Mouse (Mus musculus) layer of hippocampus, adult 2 months (tissue): ENCODE measurements around the gene Serpina1f. TPM values are rescaled to one million over a fixed set of nuclear protein-coding genes. Genes with fewer than 3 reads are reported as not detected.
A peak's percentile ranks its signal among the peaks of the same experiment; 100 is the strongest.
"Not testable (repeated sequence)": the region's sequence is repeated elsewhere in the genome, so short reads cannot be mapped to it uniquely, and the experiment has no call there.

Experiments
- DNase-seq, 2 experiments: peaks; one replicate each; pipeline ENCODE4 v3.0.0; 2022; ENCODE audit warnings: low spot score in 2 of 2
- H3K27ac ChIP-seq: fragments of 200-600 bp; 2 replicates; pipeline ENCODE4 v1.8.1; 2022
- H3K4me3 ChIP-seq: fragments of 200-600 bp; 2 replicates; pipeline ENCODE4 v1.8.1; 2022; ENCODE audit warnings: mild to moderate bottlenecking
- CTCF ChIP-seq: fragments of 200-600 bp; conservative IDR thresholded peaks from 2 replicates; pipeline ENCODE4 v1.8.1; 2022; ENCODE audit warnings: antibody characterized with exemption, mild to moderate bottlenecking, moderate library complexity
- total RNA-seq, 2 experiments: library from RNA; stranded (reverse); gene quantifications; 2 replicates each; pipeline ENCODE4 v1.2.3; 2021

The Serpina1f gene
- total RNA-seq, 2 experiments from 2014 or later, result not detected

DNA sequence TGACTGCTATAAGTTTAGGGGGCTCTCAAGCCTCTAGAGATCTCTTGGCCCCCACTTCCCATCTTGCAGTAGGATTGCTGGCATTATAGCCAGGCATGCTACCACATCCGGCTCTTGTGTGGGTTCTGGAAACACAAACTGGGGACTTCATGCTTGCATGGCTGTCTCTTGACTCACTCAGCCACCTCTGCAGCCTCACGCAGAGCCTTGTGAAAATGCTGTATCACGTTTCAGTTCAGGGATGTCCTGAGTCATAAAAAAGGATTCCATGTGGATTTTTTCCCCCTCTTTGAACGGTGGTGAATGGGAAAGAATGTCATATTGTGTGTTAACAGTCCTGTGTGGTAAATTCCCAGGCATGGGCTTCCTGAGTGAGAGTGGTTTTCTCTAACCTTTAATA is 11.6 kb downstream of the Serpina1f start:
- TF ChIP-seq CTCF, result no peak
- Histone ChIP-seq H3K4me3 (no peak overlapping the region), H3K27ac (no peak overlapping the region)
- DNase-seq, result no peak

GRCm38 (mm10) chr12:103681739-103682138 is 13.6 kb downstream of the Serpina1f start:
- TF ChIP-seq CTCF, result no peak
- Histone ChIP-seq H3K27ac (no peak overlapping the region), H3K4me3 (no peak overlapping the region)
- DNase-seq, result no peak

DNA sequence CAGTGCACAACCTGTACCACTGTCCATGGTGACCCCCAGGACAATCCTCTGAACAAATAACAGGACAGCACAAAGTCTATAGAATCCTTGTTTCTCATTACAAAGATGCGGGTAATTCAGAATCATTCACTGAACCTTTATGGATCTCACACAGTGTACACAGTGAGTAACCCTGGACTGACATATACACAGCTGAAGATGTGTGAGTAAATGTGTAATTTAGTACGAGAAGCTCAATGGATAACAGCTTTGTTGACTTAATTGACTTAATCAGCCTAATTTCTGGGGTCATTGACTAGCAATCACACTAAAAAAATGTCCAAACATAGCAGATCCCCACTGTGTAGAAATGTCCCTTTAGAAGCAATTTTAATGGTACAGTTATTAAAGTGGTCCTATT is 14.2 kb downstream of the Serpina1f start:
- TF ChIP-seq CTCF, result no peak
- H3K27ac ChIP-seq, result no peak overlapping the region
- H3K4me3 ChIP-seq, result no peak overlapping the region
- DNase-seq, result no peak

DNA sequence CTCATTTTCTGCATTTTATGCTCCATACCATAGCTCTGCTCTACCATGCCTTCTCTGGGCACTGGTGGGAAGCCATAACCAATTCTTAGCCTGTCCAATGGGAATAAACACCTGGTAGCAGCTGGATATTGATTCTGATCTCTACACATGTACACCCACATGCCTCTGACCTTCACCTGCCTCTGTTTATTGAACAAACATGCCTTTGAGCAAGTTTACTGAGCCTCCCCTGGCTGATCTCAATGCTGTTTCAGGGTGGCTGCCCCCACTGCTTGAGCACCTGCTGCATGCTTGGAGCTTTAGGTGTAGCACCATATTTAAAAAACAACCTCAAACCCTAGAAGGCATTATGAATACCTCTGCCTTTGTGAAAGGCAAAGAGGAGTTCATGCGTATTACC is 15.5 kb downstream of the Serpina1f start:
- not testable (repeated sequence) for H3K4me3 ChIP-seq, H3K27ac ChIP-seq, DNase-seq

DNA sequence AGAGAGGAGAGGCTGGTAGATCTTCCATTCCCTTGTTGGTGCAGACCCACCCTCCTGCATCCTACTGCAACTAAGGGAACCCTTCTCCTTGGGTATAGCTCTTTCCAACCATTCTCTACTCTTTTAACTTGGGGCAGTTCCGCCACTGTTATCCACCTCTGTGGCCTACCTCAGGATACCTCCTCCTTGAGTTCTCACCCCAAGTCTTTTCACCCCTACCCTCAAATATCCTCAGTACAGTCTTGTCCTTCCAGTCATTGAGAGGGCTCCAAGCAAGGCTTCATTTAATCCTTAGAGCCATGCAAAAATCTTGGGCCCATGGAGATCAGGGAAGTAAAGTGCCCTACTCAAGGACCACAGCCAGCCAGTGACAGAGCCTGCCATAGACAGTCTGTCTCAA is 19.3 kb downstream of the Serpina1f start, which contains the start of gene Serpina16:
Gene Serpina16, minus strand, starts transcription at position 101 of the 400 bp plus-strand sequence.
- H3K4me3 ChIP-seq, result no peak within 1 kb of the TSS
- no peak for TF ChIP-seq CTCF
- no peak for DNase-seq

GRCm38 (mm10) chr12:103673179-103673578 is 22.1 kb downstream of the Serpina1f start:
- TF ChIP-seq CTCF, result no peak
- Histone ChIP-seq H3K4me3 (no peak overlapping the region), H3K27ac (no peak overlapping the region)
- DNase-seq, result no peak

More for the DNA sequence above, 19.3 kb downstream of the Serpina1f start, which contains the start of gene Serpina16:
- H3K27ac ChIP-seq, result no peak within 1 kb of the TSS

- Histone ChIP-seq H3K27ac (no peak overlapping the region), H3K4me3 (no peak overlapping the region)
- no peak for DNase-seq
- TF ChIP-seq CTCF, result no peak
Observed at GRCm38 (mm10) chr12:103671483-103671882, 23.8 kb downstream of the Serpina1f start.

DNA sequence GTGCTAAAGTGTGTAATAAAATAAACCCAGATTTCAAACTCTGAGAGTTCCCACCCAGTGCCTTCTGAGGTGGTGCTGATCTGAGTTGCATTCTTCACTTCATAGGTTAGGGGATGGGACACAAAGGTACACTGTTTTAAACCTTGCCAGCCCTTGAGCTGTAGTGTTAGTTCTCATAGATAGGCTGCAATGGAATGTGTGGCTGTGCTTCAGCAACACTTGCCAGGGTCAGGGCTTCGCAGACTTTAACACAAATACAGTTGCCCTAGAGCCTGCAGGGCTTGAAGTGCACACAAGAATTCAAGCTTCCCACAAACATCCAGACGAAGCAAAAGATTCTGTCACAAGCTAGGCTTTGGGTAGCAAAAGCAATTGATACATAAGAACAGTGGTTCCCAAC is 24.4 kb downstream of the Serpina1f start:
- no peak for TF ChIP-seq CTCF
- H3K4me3 ChIP-seq, result no peak overlapping the region
- no peak for DNase-seq

GRCm38 (mm10) chr12:103670344-103670743 is 25.0 kb downstream of the Serpina1f start:
- peak; percentile 58 to 80 for DNase-seq
- H3K27ac ChIP-seq, result no peak overlapping the region
- H3K4me3 ChIP-seq, result no peak overlapping the region
- no peak for TF ChIP-seq CTCF

More for the DNA sequence above, 24.4 kb downstream of the Serpina1f start:
- no peak overlapping the region for H3K27ac ChIP-seq

GRCm38 (mm10) chr12:103665286-103665685 is 30.0 kb downstream of the Serpina1f start:
- no peak for DNase-seq
- Histone ChIP-seq H3K4me3 (no peak overlapping the region), H3K27ac (no peak overlapping the region)
- no peak for TF ChIP-seq CTCF

GRCm38 (mm10) chr12:103662053-103662452 is 33.3 kb downstream of the Serpina1f start:
- not testable (repeated sequence) for H3K4me3 ChIP-seq, H3K27ac ChIP-seq, DNase-seq

DNA sequence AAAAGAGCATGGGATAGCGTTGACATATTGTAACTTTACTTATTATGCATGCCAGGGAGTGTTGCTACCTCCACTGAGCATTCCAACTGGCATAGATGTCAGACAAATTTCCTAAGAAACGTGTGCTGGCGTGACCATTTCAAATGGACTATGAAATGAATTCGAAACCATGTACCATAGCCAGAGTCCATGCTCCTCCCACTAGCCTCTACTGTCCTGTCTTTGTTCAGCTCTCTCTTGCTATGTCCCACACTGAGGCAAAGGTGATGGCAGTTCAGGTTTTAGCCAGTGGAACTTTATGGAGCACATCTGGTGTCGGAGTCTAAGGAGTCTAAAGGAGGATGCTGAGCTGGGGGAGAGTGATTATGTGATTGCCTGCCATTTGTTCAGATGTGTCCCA is 35.3 kb downstream of the Serpina1f start:
- no peak overlapping the region for H3K4me3 ChIP-seq
- DNase-seq, result no peak
- H3K27ac ChIP-seq, result no peak overlapping the region
- TF ChIP-seq CTCF, result no peak

DNA sequence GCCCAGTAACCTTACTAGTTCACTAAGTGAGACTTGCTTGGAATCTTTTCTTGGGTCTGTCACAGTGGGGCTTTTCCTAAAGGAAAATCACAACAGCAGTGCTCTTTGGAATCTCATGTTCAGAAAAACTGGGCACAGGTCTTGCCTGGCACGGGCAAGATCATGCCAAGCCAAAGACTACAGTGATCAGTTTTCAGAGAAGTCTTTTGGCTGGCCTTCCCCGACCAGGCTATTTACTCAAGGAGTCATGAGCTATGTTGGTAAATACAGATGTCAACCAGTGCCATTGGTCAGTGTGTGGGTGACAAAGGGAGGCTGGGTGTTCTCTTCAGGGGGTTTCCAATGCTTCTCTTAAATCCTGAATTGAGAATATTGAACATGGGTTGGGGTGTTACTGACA is 36.2 kb downstream of the Serpina1f start:
- no peak overlapping the region for H3K27ac ChIP-seq
- DNase-seq, result no peak
- no peak overlapping the region for H3K4me3 ChIP-seq
- TF ChIP-seq CTCF, result no peak

DNA sequence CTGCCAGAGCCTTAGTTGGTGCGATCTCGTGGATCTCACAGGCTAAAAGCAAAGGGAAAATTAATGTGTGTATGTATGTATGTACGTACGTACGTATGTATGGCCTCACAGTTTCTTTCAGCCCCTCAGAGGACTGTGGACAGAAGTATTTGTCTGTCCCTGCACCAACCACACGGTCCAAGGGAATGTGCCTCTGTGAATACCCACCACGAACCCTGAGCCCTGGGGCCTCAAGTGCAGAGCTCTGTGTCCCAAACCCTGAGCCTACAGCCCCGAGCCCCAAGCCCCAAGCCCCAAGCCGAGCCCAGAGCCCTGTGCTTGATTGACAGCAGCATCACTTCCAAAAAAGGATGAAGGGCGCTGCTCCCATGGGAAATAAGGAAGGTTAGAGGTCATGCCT is 37.3 kb downstream of the Serpina1f start:
- DNase-seq, result no peak
- no peak overlapping the region for H3K27ac ChIP-seq
- no peak for TF ChIP-seq CTCF
- H3K4me3 ChIP-seq, result no peak overlapping the region
